Mouse (Mus musculus) right cerebral cortex, postnatal 25 days (tissue): ENCODE measurements at regions not wholly inside any gene's neighbourhood (a gene's known extent, or its start where the extent isn't known, plus 50 kb on each side); places are given as distances from the start of the nearest gene placed in this dataset.

ENCODE experiments used
- DNase-seq: peaks from one replicate; pipeline ENCODE4 v3.0.0; 2022

DNA sequence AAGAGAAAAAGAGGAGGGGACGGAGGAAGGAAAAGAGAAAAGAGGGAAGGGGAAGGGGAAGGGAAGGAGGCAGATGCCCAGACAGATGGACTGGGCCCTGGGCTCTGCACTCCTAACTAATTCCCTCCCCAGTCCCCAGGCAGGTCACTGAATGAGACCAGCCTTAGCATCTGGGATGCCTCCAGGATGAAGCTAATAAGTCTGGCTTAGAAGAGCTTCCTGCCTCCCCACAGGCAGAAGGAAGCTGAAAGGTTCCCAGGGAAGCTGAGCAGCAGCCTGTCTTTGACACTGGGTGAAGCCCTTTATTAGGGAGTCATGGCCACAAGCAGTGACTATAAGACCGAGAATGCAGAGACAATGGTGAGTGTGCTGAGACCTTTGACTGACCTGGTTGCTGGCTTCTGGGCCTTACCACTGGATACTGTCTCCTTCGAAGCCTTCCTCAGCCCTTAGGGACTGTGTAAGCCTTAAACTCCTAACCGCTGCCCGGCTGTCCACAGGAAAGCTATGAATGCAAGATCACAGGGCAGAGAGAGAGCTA, 76.7 kb upstream of the Bod1 start:
- DNase-seq: no peak

- no peak for DNase-seq
These were observed 79.6 kb upstream of the Bod1 start for GRCm38 (mm10) chr11:31751274-31751673.

DNA sequence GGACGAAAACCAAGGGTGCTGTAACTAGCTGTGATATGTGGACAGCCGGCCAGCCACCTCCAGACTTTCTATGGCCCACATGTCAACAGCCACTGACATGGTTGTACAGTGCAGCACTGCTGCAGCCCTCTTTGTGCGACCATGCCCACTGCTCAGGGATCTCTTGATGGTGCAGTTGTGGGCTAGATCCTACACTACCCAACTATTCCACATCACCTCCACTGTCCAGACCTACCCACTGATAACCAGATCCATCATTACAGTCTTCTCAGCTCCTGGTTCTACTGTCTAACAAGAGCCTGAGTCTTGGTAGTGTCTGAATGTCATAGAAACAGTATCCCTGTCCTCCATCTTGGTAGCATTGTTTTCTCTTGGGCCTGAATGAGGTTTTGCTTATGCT, 81.5 kb upstream of the Bod1 start:
- DNase-seq: no peak

DNA sequence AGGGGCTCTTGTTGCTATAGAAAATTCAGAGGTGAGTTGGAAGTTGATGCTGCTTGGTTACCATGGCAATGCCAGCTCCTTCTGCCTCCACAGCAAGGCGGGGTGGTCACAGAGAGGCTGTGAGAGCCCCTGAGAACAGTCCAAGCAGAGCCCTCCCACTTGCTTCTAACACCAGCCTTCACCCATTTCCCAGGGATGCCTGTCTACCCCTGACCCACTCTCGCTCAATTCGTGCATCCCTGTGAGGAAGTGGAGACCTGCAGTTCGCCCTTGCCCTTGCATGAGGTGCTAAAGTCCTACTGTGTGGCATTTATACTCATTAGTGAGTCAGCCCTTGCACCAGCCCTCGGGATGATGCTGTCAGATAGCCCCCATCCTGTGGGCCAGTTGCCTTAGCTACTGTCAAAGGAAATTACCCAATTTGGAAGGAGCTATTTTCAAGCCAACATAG, 82.1 kb upstream of the Bod1 start:
- DNase-seq: peak; percentile 71

DNA sequence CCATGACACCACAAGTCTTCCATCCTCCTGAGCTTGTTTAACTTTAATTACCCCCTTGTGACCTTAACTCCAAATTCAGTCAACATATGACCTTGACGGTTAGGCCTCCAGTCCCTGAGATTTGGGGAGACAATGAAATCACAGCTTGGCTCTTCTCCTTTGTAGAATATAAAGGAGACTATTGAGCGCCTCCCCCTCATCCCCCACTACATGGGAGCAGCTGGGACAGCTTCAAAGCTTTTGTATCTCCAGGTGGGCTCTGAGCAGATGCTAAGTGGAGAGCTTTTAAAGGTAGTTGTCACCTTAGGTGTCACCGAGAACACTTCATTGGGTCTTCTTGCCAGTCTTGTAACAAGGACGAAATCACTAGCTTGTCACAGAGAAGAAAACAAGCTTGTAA, 82.7 kb upstream of the Bod1 start:
- DNase-seq: no peak

GRCm38 (mm10) chr11:31755858-31756257, 84.2 kb upstream of the Bod1 start:
- no peak for DNase-seq

DNA sequence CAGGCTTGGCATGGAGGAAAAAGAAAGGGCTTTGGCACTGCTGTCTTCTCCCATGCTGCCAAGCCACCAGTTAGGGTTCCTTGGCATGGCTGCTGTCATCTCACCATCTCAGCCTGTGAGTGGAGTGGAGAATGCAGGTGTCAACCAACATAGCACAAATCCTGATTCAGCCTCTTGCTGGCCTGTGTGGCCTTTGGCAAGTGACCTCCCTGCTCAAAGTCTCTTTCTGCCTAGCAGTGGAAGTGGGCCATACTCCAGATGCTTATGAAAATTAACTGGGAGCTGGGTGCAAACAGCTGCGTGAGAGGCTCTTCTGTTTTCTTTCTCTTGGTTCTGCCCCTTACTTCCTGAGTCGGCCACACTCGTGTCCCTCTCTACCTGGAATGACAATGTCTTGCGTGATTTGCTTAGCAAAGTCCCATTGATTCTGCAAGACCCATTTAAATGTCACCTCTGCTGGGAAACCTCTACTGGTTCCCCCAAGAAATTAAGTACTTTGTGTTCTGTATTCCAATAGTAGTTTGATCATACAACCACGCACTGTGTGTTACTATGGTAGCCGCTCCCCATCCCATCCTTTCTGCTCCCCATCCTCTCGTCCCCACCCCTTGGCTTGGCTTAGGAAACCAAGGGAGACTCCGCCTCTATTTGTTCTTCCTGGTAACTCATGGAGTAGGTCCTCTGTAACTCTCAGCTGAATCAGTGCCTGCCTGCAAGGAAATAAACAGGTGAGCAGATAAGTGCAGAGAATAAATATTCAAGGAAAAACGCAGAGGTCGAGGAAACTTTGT, 84.9 kb upstream of the Bod1 start:
- no peak for DNase-seq

DNA sequence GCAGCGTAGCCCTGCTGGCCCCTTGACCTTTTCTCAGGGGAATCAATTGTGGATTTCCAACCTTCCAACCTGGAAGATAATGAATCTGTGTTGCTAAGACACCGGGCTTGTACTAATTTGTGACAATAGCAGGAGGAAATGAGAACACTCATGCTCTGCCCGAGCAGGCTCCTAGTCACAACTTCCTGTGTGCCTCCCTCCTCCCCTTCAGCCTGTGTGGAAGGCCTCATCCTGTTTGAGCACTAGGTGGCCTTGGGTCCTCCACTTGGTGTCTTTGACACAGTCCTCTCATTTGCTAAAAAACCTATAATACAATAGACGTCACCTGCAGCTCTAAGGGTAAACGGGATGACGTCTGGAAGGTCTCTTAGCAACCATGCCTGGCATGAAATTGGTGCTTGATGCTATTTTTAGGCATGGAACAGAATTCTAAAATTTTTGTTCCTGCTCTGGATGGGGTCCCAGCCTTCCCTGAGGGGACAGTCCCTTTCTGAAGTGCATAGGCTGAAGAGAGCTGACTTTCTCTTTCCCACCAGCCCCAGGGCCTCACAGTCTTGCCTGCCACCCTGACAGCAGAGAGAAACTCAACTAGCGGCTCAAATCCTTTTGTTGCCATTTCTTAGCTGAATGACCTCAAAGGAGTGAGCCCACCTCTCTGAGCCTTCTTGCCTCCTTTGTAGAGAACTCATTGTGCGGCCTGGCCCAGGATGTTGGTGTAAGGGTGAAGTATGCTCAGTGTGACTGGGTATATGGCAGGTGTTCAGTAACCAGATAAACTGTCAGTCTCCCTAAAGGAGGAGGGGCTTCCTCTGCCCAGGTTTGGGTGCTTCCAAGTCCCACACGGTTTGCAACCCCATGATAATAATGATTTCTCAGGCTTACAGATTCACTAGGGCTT, 88.4 kb upstream of the Bod1 start:
- peak; percentile 46 for DNase-seq

DNA sequence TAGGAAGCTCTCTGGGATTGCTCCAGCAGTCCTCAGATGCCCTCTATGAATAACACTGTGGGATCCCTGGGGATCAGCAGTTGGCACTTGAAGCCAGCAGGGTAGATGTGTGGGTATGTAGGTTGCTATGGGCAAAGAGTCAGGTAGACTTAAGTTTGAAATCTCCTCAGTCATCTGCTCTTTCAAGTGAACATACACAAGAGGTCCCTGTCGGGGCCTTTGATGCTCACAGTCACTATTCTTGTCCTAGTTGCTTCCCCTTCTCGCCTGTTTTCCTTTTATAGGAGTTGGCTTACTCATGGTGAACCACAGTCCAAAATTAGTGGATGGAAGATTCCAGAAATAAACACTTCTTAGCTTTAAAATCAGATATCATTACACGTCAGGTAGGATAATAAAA, 92.2 kb upstream of the Bod1 start:
- DNase-seq: no peak

DNA sequence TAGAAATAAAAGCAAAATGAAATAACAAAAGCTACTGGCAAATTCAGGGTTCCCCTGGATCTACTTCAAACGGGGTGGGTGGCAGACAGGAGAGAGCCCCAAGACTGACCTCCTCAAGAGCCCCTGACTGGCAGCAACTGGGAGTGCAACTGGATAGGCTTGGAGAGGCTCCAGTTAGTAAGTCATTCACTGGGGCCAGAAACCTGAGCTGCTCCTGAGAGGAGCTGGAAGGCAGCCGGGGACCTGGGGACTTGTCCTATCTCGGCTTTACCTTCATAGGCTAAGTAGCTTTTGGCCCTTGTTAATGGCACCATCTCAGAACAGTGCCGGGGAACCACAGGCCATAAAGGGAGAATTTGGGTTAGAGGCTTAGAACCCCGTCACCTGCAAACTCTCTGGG, 94.6 kb upstream of the Bod1 start:
- DNase-seq: no peak

GRCm38 (mm10) chr11:31767727-31768495, 96.2 kb upstream of the Bod1 start:
- peak; percentile 57 for DNase-seq

GRCm38 (mm10) chr11:31769804-31770654, 98.3 kb upstream of the Bod1 start:
- no peak for DNase-seq

GRCm38 (mm10) chr11:31770881-31771280, 99.2 kb upstream of the Bod1 start:
- peak; percentile 75 for DNase-seq

DNA sequence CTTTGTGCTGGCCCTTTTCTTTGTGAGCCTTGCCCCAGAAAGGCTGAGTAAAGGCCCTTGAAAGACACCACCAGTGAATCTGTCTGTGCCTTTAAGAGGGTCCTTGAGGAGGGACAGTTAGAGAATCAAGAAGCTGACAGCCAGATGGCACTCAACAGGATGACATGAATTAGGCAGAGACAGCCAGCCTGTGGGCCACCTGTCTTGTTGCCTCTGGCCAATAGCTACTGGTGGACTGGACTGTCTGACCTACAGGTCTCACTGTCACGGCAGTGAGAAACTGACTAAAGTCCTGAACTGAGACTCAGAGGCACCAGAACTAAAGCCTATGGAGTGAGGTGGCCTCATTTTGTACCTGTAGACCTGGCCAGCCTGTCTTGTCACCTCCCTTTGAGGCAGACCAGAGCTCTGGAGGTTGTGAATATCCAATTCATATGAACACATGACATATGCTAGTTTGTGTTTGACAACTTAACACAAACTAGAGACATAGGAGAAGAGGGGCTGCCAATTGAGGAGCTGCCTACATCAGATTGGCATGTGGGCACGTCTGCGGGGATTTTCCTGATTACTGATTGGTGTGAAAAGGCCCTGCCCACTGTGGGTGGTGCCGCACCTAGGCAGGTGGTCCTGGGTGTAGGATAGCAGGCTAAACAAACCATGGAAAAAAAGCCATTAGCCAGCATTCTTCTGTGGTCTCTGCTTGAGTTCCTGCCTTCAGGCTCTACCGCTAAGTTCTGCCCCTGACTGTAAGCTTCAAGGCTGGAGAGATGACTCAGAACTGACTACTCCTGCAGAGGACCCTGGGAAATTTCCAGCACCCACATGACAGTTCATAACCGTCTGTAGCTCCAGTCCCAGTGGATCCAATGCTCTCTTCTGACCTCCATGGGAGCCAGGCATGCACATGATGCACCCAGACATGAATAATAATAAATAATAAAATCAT, 100.1 kb upstream of the Bod1 start:
- DNase-seq: no peak

DNA sequence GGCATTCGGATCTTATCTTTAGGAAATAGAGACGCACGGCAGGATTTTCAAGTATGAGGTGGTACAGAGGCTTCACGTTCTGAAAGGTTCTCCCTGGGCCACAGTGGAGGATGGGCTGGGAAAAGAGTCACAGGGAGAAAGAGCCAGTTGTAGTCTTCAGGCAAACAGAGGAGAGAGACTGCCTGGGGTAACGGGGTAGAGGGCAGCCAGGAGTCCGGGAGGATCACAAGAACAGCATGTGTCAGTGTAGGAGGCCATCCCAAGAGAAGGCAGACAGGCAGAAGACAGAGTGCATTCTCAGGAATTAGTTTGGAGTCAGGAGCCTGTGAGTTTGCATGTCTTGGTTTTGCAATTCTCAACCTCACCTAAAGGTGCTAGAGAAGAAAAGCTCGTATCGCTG, 94.5 kb upstream of the Cpeb4 start:
- DNase-seq: no peak

GRCm38 (mm10) chr11:31778766-31779165, 93.2 kb upstream of the Cpeb4 start:
- no peak for DNase-seq

DNA sequence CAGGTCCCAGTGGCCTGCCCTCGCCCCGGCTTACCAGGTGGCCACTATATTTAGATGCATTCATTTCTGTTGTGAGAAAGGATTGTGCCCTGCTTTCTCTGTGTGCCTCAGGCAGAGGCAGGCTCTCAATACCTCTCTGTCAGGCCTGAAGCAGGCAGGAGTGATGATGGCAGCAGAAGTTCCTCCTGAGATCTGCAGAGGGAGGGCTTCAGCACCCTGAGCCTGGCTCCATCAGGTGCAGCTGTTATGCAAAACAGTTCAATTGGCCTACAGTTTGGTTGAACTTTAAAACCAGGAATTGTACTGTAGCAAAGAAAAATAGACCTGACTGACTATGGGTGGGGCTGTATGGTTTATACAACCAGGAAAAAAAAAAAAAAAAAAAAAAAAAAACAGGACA, 92.7 kb upstream of the Cpeb4 start:
- DNase-seq: no peak

- DNase-seq: no peak
These were observed 91.0 kb upstream of the Cpeb4 start for GRCm38 (mm10) chr11:31780969-31781368.

GRCm38 (mm10) chr11:31781605-31782004, 90.4 kb upstream of the Cpeb4 start:
- no peak for DNase-seq

DNA sequence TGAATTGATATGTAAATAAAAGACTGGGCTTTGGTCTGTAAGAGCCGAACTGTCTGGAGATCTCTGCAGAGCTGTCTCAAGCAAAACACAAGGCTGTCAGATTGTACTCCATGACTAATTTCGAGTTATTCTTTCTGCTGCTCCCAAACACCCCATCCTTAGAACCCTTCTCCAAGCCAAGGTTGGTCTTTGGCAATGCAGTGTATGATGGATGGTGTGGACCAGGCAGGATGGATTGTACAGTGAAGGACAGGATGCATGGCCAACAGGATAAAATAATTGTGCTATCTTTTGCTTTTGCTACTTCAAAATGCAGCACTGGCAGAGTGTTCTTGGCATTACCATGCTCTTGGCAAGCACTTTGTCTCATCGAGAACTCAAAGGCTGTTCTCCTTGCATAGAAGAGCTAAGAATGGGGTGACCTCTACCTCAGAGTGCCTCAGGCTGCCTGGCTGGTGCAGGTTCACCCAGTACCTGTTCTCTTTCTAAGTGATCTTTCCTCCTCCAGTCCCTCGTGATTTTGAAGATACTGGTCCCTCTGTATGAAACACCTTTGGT, 88.4 kb upstream of the Cpeb4 start:
- DNase-seq: no peak
